Mouse (Mus musculus) adrenal gland, adult (tissue): ENCODE data around the gene Ttc25.
"Not testable (repeated sequence)": the region's sequence is repeated elsewhere in the genome, so short reads cannot be mapped to it uniquely, and the experiment has no call there.

Source experiments
- DNase-seq, 2 experiments: peaks; one replicate each; pipeline ENCODE4 v3.0.0; 2022 to 2023; ENCODE audit warnings: low spot score in 1 of 2; ENCODE audit not compliant: inconsistent age in 2 of 2

The Ttc25 gene

DNA sequence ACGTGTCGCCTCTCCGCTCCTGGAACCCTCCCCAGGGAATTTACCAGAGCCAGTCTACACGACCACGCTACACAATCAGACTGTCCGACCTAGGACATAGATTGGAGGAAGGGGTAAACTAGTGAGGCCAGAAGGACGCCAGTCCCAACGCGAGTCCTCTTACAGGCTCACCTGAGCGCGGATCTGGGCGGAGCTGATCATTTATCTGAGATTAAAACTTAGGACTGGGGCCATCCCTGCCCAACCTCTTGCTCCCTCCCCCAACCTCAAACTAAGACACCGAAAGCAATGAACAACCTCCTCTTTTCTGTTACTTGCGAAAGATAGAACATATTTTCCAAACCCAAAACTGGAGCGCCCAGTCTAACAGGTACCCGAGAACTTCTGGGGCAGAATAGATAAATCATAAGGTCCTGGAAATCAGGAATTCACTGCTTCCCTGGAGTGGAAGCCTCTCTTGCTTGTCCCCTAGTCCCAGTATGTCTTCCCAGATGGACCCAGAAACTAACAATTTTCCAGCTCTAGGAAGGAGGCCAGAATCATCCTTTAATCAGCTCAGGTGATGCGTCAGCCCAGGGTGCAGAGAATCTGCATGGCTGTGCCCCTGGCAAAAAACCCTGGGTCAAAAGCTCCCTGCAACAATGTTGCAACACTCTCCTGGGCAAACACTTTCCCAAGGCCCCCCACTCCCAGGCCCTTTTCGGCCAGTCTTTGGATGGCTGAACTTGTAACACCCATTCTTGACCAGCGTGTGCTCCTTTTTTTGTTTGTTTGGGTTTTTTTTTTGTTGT is 16.8 kb upstream of the Ttc25 start:
- DNase-seq = peak; percentile 53 to 66

DNA sequence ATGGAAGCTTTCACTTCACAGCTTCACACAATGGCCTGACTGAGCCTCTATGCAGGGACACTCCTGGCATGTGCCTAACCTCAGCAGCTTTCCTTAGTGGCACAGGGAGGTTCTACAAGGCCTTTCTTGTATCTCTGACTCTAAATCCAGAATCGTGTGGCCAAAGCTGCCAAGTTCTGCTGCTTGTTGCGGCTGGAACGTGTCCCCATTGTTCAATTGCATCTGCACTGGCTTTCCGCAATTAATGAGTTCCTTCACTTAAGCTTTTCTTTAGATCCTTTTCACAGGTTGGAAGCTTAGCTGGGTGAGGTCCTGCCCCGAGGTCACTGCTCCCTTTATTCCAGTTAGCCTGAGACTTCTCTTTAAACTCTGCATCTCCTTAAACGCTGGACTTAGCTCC is 11.5 kb upstream of the Ttc25 start:
- DNase-seq = no peak

DNA sequence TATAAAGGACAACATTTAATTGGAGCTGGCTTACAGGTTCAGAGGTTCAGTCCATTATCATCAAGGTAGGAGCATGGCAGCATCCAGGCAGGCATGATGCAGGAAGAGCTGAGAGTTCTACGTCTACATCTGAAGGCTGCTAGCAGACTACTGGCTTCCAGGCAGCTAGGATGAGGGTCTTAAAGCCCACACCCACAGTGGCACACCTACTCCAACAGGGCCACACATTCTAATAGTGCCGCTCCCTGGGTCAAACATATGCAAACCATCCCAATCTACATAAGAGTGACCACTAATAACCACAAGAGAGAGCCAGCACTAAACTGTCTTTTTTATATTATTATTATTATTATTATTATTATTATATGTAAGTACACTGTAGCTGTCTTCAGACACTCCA is 11.0 kb upstream of the Ttc25 start:
- DNase-seq = not testable (repeated sequence)

DNA sequence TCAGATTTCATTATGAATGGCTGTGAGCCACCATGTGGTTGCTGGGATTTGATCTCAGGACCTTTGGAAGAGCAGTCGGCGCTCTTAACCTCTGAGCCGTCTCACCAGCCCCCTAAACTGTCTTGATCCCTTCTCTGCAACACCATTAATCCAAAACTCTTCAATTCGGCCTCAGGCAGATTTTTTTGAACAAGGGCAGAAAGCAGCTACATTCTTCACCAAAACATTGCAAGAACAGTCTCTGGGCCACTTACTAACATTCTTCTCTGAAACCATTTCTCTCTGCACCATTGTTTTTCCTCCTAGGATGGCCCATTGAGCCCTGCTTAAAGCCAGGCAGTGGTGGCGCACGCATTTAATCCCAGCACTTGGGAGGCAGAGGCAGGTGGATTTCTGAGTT is 10.6 kb upstream of the Ttc25 start:
- not testable (repeated sequence) for DNase-seq

DNA sequence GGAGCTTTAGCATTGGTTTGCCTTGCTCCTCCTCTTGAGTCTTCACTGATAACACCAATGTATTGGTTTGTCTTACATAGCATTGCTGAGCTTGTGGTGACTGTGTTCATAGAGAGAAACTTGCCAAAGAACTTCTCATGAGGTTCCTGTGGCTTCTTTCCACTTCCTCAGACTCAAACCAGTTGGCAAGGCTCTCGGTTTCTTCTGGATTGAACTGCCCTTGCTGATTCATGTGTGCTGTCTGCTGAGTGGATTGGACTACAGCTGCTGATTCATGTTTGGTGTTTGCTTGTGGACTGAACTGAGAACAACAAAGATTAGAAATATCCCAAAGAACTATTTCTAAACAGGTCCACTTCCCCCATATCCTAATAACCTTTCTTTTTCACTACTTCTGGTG is 9.4 kb upstream of the Ttc25 start:
- peak in 1 of 2 experiments; percentile 68 for DNase-seq

DNA sequence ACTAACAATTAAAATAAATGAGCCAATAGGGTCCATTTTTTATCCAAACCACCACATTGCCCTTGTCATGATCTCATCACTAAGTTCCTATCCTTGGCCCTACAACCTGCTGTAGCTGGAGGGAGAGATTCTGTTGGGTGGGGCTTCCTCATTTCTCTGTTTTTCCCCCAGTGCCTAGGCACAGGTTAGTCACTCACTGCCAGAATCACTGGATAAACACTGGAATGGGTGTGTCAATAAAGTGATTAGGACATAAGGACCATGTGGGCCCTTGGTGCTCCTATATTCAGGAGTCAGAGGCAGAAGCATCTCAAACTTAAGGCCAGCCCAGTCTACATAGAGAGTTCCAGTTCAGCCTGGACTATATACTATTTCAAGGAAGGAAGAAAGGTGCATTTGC is 8.9 kb upstream of the Ttc25 start:
- no peak for DNase-seq

DNA sequence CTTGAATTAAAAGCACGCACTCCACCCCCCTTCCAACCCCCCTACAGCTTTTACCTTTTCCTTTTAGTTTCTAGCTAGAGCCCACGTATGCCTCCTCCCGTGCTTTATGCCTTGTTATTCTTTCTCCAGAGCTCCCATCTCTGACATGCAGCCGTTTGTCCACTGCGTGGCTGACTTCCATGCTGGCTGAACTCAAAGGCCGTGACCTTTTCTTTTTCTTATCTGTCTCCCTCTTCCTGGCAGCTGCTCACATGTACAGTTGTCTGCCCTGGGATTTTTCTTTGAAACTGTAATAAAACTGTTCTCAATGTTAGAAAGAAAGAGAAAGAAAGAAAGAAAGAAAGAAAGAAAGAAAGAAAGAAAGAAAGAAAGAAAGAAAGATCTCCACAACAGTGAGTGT is 4.4 kb upstream of the Ttc25 start:
- peak; percentile 70 to 87 for DNase-seq

DNA sequence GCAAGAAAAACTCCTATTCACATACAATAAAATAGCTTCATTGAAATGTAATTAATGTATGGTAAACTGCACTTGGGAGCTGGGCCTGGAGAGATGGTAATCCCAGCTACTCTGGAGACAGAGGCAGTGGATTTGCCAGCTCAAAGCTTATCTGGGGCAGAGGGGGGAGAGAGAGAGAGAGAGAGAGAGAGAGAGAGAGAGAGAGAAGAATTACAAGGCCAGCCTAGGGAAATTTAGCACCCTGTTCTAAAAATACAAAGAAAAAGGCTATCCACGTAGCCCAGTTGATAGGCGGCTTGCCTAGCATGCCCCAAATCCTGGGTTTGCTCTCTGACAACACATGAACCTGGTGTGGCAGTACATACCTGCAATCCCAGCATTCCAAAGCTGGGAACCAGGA is 3.8 kb upstream of the Ttc25 start:
- DNase-seq = peak in 1 of 2 experiments; percentile 74

DNA sequence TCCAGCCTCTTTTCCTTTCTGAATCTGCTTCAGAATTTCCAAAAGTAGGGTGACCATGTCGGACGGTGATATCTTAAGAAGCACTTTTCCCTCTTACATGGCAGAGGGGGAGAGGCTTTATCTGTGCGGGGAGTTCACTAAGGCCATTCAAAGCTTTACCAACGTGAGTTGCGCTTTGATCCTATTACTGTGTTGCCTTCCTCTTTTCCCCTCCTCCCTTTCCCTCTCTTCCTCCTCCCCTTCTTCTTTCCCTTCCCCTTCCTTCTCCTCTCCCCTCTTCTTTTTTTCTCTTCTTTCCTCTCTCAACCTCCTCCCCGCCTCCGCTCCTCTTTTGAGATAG is 309 bp downstream of the Ttc25 start:
- no peak for DNase-seq

DNA sequence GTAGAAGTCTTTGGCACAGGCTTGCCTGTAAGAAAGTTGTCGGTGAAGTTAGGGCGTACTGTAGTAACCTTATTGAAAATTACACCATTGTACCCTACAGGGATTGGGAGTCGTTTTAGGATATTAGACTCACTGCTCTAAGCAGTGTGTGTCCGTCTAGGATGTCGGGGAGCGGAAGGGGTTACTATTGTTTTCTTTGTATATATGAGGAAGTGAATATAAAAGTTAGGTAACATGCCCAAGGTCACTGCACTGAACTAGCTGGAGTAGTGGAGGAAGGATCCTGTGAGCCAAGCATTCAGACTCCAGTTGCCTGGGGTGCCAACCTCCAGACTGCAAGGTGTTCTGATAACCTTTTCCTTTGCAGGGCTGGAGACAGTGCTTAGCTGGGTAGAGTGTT is 1.5 kb downstream of the Ttc25 start:
- peak in 1 of 2 experiments; percentile 31 for DNase-seq

DNA sequence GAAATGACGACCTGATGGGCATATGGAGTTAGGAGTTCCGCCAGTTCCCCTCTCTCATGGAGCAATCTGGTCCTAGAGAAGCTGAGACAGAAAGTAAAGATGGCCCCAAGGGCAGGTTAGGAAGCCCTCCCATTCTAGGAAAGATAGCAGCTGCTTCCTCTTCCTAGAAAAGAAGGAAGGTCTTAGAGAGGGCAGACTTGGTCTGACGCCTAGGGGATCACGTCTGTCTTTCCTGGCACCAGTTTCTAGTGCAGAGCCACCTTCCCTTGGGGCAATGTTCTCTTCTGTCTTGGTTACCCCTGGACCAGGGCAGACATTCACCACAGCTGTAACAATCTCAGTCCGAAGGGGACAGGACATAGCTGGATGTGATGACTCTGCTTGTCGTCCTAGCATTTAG is 2.7 kb downstream of the Ttc25 start:
- DNase-seq = no peak

DNA sequence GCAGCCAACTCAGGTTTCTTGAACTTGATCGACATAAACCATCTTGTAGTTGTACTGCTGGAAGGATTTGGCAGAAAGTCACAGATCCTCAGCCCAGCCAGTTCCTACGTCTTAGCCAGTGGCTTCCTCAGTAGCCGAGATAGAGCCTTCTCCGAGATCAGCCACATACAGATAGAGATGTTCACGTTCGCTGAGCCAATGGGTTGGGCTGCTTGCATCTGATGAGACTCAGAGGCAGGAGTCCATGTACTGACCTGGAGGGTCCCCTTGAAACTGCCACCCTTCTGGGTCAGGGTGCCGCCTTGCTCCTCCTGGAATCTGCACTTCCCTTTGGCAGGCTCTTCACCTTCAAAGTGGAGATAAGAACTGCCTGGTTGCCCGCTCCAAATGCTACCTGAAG is 4.1 kb downstream of the Ttc25 start:
- no peak for DNase-seq

DNA sequence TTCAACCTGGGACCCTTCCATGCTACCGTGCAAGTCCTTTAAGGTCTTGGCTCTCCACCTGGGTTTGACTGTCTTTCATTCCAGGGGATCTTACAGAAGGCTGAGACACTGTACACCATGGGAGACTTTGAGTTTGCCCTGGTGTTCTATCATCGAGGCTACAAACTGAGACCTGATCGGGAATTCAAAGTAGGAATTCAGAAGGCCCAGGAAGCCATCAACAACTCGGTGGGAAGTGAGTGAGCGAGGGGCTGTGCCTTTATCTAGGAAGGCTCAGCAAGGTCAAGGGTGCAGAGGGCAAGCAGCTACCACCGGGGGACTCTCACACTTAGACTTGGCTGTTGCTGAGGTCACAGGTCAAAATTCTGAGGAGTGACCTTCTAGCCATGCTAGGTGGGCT is 4.7 kb downstream of the Ttc25 start:
- DNase-seq = peak in 1 of 2 experiments; percentile 31

DNA sequence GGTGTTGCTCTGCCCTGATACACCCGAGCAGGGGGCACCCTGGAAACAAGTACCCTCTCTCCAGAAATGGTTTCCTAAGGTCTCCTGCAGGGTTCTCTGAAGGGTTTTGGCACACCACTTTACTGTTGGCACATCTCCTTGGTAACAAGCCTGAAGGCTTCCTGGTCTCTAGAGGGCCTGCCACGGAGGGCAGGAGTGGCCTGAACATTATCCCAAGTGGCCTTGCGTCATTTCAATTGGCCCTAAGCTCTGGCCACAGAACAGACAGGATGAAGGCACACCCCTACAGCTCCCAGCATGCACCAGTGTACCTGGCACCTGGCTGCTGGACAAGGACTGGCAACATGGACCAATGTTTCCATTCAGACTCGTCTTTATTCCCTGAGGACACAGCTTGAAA is 7.4 kb downstream of the Ttc25 start:
- DNase-seq = peak in 1 of 2 experiments; percentile 65

DNA sequence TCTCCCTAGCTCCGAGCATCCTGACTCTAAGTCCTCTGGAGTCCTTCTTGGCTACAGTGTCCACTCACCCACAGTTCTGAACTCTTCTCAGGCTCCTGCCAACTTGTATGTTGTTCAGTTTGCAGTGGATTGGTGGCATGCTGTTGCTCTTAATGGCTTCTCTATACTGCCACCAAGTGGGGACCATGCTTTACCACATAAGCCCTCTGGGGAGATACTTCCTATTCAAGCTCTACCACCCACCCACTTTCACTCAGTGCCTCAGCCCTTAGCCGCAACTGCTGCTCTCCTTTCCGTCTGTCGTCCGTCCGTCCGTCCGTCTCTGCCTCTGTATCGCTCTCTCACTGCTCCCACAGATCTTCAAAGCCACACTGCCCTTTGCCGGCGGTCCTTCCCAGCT is 10.2 kb downstream of the Ttc25 start:
- peak; percentile 78 to 93 for DNase-seq

DNA sequence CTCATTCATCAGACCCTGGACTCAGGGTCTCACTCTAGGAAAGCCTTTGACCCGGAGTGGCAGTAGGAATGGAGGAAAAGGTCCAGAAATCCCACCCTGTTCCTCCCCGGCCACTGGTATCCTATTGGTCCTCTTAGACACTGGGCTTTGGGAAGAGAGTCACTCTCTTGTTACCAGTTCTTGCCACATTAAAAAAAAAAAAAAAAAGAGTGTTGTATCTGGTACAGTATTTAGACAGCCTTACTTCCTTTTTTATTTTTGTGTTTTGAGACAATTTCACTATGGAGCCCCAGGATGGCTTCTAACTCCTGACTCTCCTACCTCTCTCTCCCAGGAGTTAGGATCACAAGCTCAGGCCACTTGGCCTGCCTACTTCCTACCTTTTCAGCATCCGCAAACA is 12.2 kb downstream of the Ttc25 start:
- no peak for DNase-seq

DNA sequence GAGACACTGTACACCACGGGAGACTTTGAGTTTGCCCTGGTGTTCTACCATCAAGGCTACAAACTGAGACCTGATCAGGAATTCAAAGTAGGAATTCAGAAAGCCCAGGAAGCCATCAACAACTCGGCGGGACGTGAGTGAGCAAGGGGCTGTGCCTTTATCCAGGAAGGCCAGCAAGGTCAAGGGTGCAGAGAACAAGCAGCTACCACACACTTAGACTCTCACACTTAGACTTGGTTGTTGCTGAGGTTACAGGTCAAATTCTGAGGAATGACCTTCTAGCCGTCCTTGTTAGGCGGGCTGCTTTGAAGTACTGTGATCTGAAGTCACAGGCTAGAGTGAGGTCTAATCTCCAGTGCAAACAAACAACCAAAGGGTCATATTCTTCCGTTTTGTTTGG is 14.1 kb downstream of the Ttc25 start:
- peak; percentile 58 to 85 for DNase-seq

DNA sequence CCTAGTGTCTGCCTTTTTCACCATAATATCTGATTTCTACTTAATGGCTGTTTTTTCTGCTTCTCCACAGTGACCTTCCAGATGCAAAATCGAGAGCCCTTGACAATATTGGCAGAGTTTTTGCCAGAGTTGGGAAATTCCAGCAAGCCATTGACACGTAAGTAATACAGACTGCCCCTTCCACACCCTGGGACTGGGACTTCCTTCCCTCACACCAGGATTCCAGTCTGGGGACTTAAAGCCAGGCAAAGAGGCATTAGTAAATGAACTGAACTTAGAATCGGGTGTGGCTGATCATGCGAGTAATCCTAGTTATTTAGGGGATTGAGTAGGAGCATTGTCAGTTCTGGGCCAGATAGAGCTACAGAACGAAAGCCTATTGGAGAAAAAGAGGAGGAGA is 16.3 kb downstream of the Ttc25 start:
- DNase-seq = peak in 1 of 2 experiments; percentile 84

DNA sequence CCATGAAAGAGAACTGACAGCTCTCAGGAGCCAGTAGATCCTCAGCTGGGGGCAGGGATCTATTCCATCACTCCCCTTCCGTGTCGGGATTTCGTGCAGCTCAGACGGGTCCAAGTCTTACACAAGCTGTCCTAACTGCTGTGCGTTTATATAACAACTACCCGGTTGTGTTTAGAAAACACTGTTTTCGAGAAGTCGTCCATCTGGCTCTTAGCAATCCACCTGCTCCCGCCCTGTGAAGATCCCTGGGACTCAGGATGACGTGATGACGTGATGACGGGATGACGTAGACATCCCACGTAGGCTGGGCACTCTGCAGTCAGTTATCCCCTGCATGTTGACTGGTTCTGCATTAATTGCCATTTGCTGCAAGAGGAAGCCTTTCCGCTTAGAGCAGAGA is 18.9 kb downstream of the Ttc25 start:
- no peak for DNase-seq

DNA sequence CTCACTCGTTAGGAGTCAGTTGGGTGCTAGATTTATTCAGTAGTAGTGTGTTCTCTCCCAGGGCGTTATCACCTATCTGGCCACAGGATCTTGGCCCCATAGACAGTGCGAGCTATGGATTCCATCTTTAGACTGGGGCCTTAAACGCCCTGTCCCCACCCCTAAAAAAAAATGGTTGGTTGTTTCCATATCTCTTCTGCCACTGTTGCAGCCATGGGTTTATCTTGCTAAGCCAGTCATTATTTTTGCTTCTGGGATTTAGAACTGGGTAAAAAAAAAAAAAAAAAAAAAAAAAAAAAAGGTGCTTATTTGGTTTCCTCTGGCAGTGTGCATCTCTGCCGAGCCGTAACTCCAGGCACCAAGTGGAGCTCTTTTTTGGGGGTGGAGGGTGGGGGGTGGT is 19.3 kb downstream of the Ttc25 start:
- DNase-seq = no peak

DNA sequence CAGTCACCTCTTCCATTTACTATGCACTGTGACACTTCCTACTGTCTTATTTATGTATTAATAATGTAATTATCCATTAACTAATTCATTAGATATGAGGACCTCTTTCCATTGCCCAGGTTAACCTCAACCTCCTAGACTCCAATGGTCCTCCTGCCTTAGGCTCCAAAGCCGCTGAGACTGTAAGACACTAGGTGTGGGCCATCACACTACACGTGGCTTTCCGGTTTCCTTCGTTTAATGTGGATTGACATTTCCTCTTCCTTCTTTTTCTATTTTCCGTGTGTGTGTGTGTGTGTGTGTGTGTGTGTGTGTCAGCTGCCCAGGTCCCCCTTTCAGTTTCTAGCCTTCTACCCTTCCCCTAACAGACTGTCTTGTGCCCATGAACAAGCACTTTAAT is 21.8 kb downstream of the Ttc25 start:
- no peak for DNase-seq

DNA sequence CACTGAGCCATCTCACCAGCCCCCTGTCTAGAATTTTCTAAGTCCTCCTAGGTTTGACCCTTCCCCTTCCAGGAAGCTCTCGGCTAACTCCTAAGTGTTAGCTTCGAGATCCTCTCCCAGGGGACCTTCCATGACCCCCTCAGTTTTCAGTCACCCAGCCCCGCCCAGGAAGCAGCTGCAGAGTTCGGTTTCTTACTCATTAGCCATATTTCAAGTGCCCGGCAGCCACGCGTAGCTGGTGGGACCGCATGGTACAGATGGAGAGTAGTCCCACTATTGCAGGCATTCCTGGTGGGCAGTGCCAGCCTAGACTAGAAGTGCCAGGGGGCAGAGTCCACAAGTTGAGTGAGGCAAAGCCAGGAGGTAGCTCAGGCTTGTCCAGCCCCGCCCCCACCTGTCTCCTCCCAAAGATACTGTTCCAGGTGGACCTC is 22.4 kb downstream of the Ttc25 start:
- DNase-seq = no peak

DNA sequence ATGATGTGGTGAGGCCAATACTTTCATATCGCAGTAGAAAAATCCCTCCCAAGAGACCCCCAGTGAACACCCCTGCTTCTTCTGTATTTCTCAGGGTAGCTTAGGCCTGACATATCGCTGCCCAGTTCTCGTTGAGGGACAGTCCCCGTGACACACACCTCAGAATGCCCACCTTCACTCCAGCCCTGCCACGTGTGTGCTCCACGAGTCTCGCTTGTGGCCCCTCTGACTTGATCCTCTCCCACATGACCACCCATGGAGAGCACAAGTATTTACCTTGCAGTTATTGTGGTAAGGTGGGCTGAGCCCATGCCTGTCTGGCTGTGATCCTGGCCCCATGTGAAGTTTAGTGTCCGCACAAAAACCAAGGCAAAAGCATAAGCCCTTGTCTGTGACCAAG is 23.3 kb downstream of the Ttc25 start:
- DNase-seq = no peak
